Mouse (Mus musculus) G1E (cell line): ENCODE measurements at regions not wholly inside any gene's neighbourhood (a gene's known extent, or its start where the extent isn't known, plus 50 kb on each side); places are given as distances from the start of the nearest gene placed in this dataset.

Source experiments
- CTCF ChIP-seq: IDR thresholded peaks from 2 replicates; pipeline ENCODE4 v1.5.1; 2012; ENCODE audit warnings: low read depth, low read length, inconsistent platforms, mixed read lengths
- GATA1 ChIP-seq: IDR thresholded peaks from 2 replicates; pipeline ENCODE4 v1.6.1; 2012; ENCODE audit warnings: borderline replicate concordance, low read length, inconsistent platforms, mixed read lengths

DNA sequence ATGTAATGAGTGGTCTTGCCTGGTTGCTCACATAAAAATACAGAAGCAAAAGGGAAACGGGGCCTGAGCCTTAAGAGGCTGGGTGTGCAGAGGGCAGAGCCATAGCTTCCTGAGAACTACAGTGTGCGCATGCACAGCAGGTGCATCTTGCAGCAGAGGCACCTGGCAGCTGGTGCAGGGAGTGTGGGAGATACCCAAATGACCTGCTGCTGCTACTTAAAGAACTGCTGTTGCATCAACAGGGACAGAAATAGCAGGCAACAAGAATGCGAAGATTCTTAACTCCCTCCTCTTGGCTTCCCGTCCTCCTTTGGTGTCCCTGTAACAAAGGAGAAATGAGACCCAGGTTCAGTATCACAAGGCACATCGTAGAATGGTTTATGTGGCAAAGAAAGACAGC, 56.3 kb upstream of the Gm21915 start:
- TF ChIP-seq CTCF (no peak), GATA1 (no peak)
